Mouse (Mus musculus): ENCODE measurements around the gene Pacsin3. TPM values are rescaled to one million over a fixed set of nuclear protein-coding genes. Genes with fewer than 3 reads are reported as not detected.

Pacsin3 gene
- total and polyA plus RNA-seq, 3 experiments = 1.2 to 9.1 (median 1.4) TPM

- dilution Hi-C loops (cut with MboI; ENCODE audit: extremely low pct_ligation_motif_present, extremely low pct_unique_long_range_greater_than_20kb, low sequenced_read_pairs) = no loop called here
- Histone ChIP-seq H3K9ac (ENCODE audit: insufficient read depth, low read depth) (no peak overlapping the region), H3K27ac (ENCODE audit: insufficient read depth, low read depth) (no peak overlapping the region), H3K27me3 (replicated peaks) (no peaks in the 10 kb centered on the region), H3K9me3 (replicated peaks; ENCODE audit: low read length) (no peaks in the 10 kb centered on the region), H3K79me2 (replicated peaks; ENCODE audit: control insufficient read depth, extremely low read depth, insufficient read depth, poor library complexity, severe bottlenecking) (no peaks in the 10 kb centered on the region), H3K4me2 (ENCODE audit: insufficient read depth, low read depth, poor library complexity, severe bottlenecking) (no peak overlapping the region), H3K36me3 (replicated peaks in 1 of 2; ENCODE audit: control insufficient read depth in 1 of 2, insufficient read depth in 1 of 2, low read length in 1 of 2) (peaks cover 2 to 29% of the 10 kb centered on the region in 2 experiments), H3K4me3 (replicated peaks in 1 of 3; ENCODE audit: low read depth in 2 of 3, low read length in 2 of 3, poor library complexity in 1 of 3) (no peak overlapping the region), H3K4me1 (ENCODE audit: control insufficient read depth in 1 of 2, insufficient read depth in 2 of 2) (no peaks in the 10 kb centered on the region)
- in situ Hi-C loops (cut with MboI; ENCODE audit: low pct_ligation_motif_present, low pct_unique_long_range_greater_than_20kb, low sequenced_read_pairs) = no loop called here
- DNase-seq (ENCODE audit: extremely low read depth) = peak; percentile 60
- TF ChIP-seq USF1 (IDR thresholded peaks at IDR 0.05; ENCODE audit: low read depth, low read length) (no peak), ELF1 (IDR thresholded peaks at IDR 0.05; ENCODE audit: low read depth, low read length) (no peak), MAX (IDR thresholded peaks at IDR 0.05; ENCODE audit: low read length) (no peak), JUN (IDR thresholded peaks at IDR 0.05; ENCODE audit: insufficient read depth, low read depth, low read length) (no peak), JUND (conservative IDR thresholded peaks at IDR 0.05; ENCODE audit: low read depth, low read length) (no peak), ETS1 (conservative IDR thresholded peaks at IDR 0.05; ENCODE audit: low read depth, low read length) (no peak), KAT2A (IDR thresholded peaks at IDR 0.05; ENCODE audit: insufficient replicate concordance, low read length) (no peak), USF2 (conservative IDR thresholded peaks at IDR 0.05; ENCODE audit: low read depth, low read length) (no peak), ZNF384 (IDR thresholded peaks at IDR 0.05; ENCODE audit: low read depth, low read length) (peak; percentile 34; the same call in 1 of the 2 replicates), ZKSCAN1 (IDR thresholded peaks at IDR 0.05; ENCODE audit: borderline replicate concordance, low read depth, low read length) (no peak), MAFK (IDR thresholded peaks at IDR 0.05; ENCODE audit: insufficient replicate concordance, low read length) (no peak), TCF12 (IDR thresholded peaks at IDR 0.05; ENCODE audit: low read depth, low read length) (no peak), HCFC1 (IDR thresholded peaks at IDR 0.05; ENCODE audit: low read depth, low read length) (no peak), BHLHE40 (IDR thresholded peaks at IDR 0.05; ENCODE audit: low read depth, low read length) (no peak), RAD21 (IDR thresholded peaks at IDR 0.05; ENCODE audit: low read depth, low read length) (peak; percentile 93), ZMIZ1 (IDR thresholded peaks at IDR 0.05; ENCODE audit: low read depth, low read length) (no peak), UBTF (IDR thresholded peaks at IDR 0.05; ENCODE audit: low read depth, low read length) (no peak), SMC3 (IDR thresholded peaks at IDR 0.05; ENCODE audit: low read depth, low read length) (peak; percentile 93), NELFE (IDR thresholded peaks at IDR 0.05; ENCODE audit: low read depth, low read length) (no peak), MYC (IDR thresholded peaks at IDR 0.05; ENCODE audit: low read depth, low read length) (no peak), PAX5 (IDR thresholded peaks at IDR 0.05; ENCODE audit: low read length) (no peak), IRF4 (IDR thresholded peaks at IDR 0.05; ENCODE audit: low read depth, low read length) (no peak), MAZ (IDR thresholded peaks at IDR 0.05; ENCODE audit: low read depth, low read length) (no peak), MXI1 (IDR thresholded peaks at IDR 0.05; ENCODE audit: low read depth, low read length) (no peak), CTCF (conservative IDR thresholded peaks at IDR 0.05 in 1 of 2, IDR thresholded peaks at IDR 0.05 in 1 of 2; ENCODE audit: low read depth in 2 of 2, low read length in 2 of 2) (peak; percentile 82 to 95), CHD2 (IDR thresholded peaks at IDR 0.05; ENCODE audit: low read length) (no peak), EP300 (IDR thresholded peaks at IDR 0.05; ENCODE audit: low read length) (no peak), GABPA (IDR thresholded peaks at IDR 0.05; ENCODE audit: insufficient replicate concordance, low read depth, low read length) (no peak), RCOR1 (conservative IDR thresholded peaks at IDR 0.05; ENCODE audit: low read depth, low read length) (no peak), SIN3A (IDR thresholded peaks at IDR 0.05; ENCODE audit: low read length) (no peak), CHD1 (IDR thresholded peaks at IDR 0.05; ENCODE audit: low read depth, low read length) (no peak), POLR2AphosphoS2 (IDR thresholded peaks at IDR 0.05; ENCODE audit: low read depth, low read length) (no peak), MEF2A (IDR thresholded peaks at IDR 0.05; ENCODE audit: borderline replicate concordance, low read depth, low read length) (no peak), ZC3H11A (IDR thresholded peaks at IDR 0.05; ENCODE audit: low read depth, low read length) (peak; percentile 60), TBP (conservative IDR thresholded peaks at IDR 0.05; ENCODE audit: low read depth, low read length) (no peak)
Measured at GRCm38 (mm10) chr2:91285885-91286505, 30.2 kb downstream of the Pacsin3 start.
